Mouse (Mus musculus) CH12.LX (cell line): ENCODE results near the gene Ofd1. TPM values are rescaled to one million over a fixed set of nuclear protein-coding genes. Genes with fewer than 3 reads are reported as not detected.

ENCODE experiments used
- DNase-seq: peaks from one replicate; pipeline ENCODE4 v3.0.0-alpha.2; 2013; ENCODE audit errors: extremely low read depth
- H3K27ac ChIP-seq: 2 replicates; pipeline ENCODE4 v1.5.1; 2012; ENCODE audit warnings: low read depth, mild to moderate bottlenecking, control low read depth, moderate library complexity; ENCODE audit not compliant: insufficient read depth
- H3K27me3 ChIP-seq: replicated peaks from 2 replicates; pipeline ENCODE3; 2012; ENCODE audit warnings: inconsistent platforms
- H3K36me3 ChIP-seq, 2 experiments: replicated peaks in 1 of 2; 2 replicates each; pipeline versions ENCODE3 to v1.6.1; 2012; ENCODE audit warnings: inconsistent platforms in 1 of 2, low read length in 1 of 2, mild to moderate bottlenecking in 1 of 2, mixed read lengths in 1 of 2, moderate library complexity in 1 of 2; ENCODE audit not compliant: control insufficient read depth in 1 of 2, insufficient read depth in 1 of 2
- H3K4me1 ChIP-seq, 2 experiments: 2 replicates each; pipeline ENCODE4 v1.6.1; 2012; ENCODE audit warnings: inconsistent platforms in 1 of 2, moderate library complexity in 1 of 2; ENCODE audit not compliant: insufficient read depth in 2 of 2, control insufficient read depth in 1 of 2
- H3K4me2 ChIP-seq: 2 replicates; pipeline ENCODE4 v1.6.1; 2012; ENCODE audit warnings: low read depth, mild to moderate bottlenecking, control low read depth; ENCODE audit not compliant: poor library complexity, insufficient read depth, severe bottlenecking
- H3K4me3 ChIP-seq, 3 experiments: fragments of 150-350 bp in 1 of 3; sonication (generic) in 1 of 3; replicated peaks in 1 of 3; 2 replicates each; pipeline versions ENCODE3 to v1.5.1; 2011 to 2012; ENCODE audit warnings: low read depth in 2 of 3, low read length in 2 of 3, mild to moderate bottlenecking in 2 of 3, moderate library complexity in 2 of 3, control low read depth in 1 of 3, improper control_type of control experiment in 1 of 3, inconsistent platforms in 1 of 3, mixed read lengths in 1 of 3; ENCODE audit not compliant: poor library complexity in 1 of 3
- H3K79me2 ChIP-seq: replicated peaks from 2 replicates; pipeline ENCODE4 v1.6.1; 2012; ENCODE audit warnings: mild to moderate bottlenecking, moderate library complexity; ENCODE audit not compliant: control insufficient read depth, poor library complexity, insufficient read depth, severe bottlenecking; ENCODE audit errors: extremely low read depth
- H3K9ac ChIP-seq: 2 replicates; pipeline ENCODE4 v1.6.1; 2012; ENCODE audit warnings: low read depth, mild to moderate bottlenecking, control low read depth, moderate library complexity; ENCODE audit not compliant: insufficient read depth
- H3K9me3 ChIP-seq: replicated peaks from 2 replicates; pipeline ENCODE3; 2012; ENCODE audit warnings: low read length, inconsistent platforms, mixed read lengths
- BHLHE40 ChIP-seq: IDR thresholded peaks from 2 replicates; pipeline ENCODE4 v1.6.1; 2011; ENCODE audit warnings: mild to moderate bottlenecking, low read depth, low read length, improper control_type of control experiment
- CHD1 ChIP-seq: IDR thresholded peaks from 2 replicates; pipeline ENCODE4 v1.6.1; 2012; ENCODE audit warnings: low read depth, low read length, improper control_type of control experiment, inconsistent platforms
- CTCF ChIP-seq, 2 experiments: IDR thresholded peaks in 1 of 2; conservative IDR thresholded peaks in 1 of 2; 2 replicates each; pipeline ENCODE4 v1.5.1; 2011 to 2012; ENCODE audit warnings: low read depth in 2 of 2, low read length in 2 of 2, improper control_type of control experiment in 1 of 2, inconsistent platforms in 1 of 2, mild to moderate bottlenecking in 1 of 2, moderate library complexity in 1 of 2
- E2F4 ChIP-seq: IDR thresholded peaks from 2 replicates; pipeline ENCODE4 v1.6.1; 2011; ENCODE audit warnings: low read depth, low read length, improper control_type of control experiment; ENCODE audit not compliant: insufficient replicate concordance
- ELF1 ChIP-seq: IDR thresholded peaks from 2 replicates; pipeline ENCODE4 v1.6.1; 2014; ENCODE audit warnings: low read depth, mild to moderate bottlenecking, inconsistent platforms, low read length, improper control_type of control experiment
- EP300 ChIP-seq: IDR thresholded peaks from 2 replicates; pipeline ENCODE4 v1.6.1; 2011; ENCODE audit warnings: low read length, improper control_type of control experiment
- GABPA ChIP-seq: IDR thresholded peaks from 2 replicates; pipeline ENCODE4 v1.6.1; 2012; ENCODE audit warnings: low read depth, low read length, improper control_type of control experiment, inconsistent platforms; ENCODE audit not compliant: insufficient replicate concordance
- HCFC1 ChIP-seq: IDR thresholded peaks from 2 replicates; pipeline ENCODE4 v1.6.1; 2012; ENCODE audit warnings: low read depth, mild to moderate bottlenecking, inconsistent platforms, low read length, improper control_type of control experiment
- IRF4 ChIP-seq: IDR thresholded peaks from 2 replicates; pipeline ENCODE4 v1.6.1; 2014; ENCODE audit warnings: low read depth, mild to moderate bottlenecking, inconsistent platforms, low read length, improper control_type of control experiment
- JUN ChIP-seq: IDR thresholded peaks from 2 replicates; pipeline ENCODE4 v1.6.1; 2011; ENCODE audit warnings: low read depth, mild to moderate bottlenecking, low read length, improper control_type of control experiment, moderate library complexity; ENCODE audit not compliant: insufficient read depth
- JUND ChIP-seq: conservative IDR thresholded peaks from 2 replicates; pipeline ENCODE4 v1.6.1; 2011; ENCODE audit warnings: low read depth, low read length, improper control_type of control experiment
- MEF2A ChIP-seq: IDR thresholded peaks from 2 replicates; pipeline ENCODE4 v1.6.1; 2014; ENCODE audit warnings: low read depth, mild to moderate bottlenecking, inconsistent platforms, low read length, improper control_type of control experiment, borderline replicate concordance
- MXI1 ChIP-seq: IDR thresholded peaks from 2 replicates; pipeline ENCODE4 v1.6.1; 2011; ENCODE audit warnings: mild to moderate bottlenecking, low read depth, low read length, improper control_type of control experiment
- MYC ChIP-seq: IDR thresholded peaks from 2 replicates; pipeline ENCODE4 v1.6.1; 2011; ENCODE audit warnings: low read depth, mild to moderate bottlenecking, improper control_type of control experiment, low read length
- NELFE ChIP-seq: IDR thresholded peaks from 2 replicates; pipeline ENCODE4 v1.6.1; 2011; ENCODE audit warnings: low read depth, low read length, improper control_type of control experiment
- NRF1 ChIP-seq: IDR thresholded peaks from 2 replicates; pipeline ENCODE4 v1.6.1; 2014; ENCODE audit warnings: low read depth, mild to moderate bottlenecking, inconsistent platforms, low read length, improper control_type of control experiment, moderate library complexity
- POLR2A ChIP-seq: IDR thresholded peaks from 2 replicates; pipeline ENCODE4 v1.6.1; 2011; ENCODE audit warnings: low read depth, mild to moderate bottlenecking, improper control_type of control experiment, low read length
- RAD21 ChIP-seq: IDR thresholded peaks from 2 replicates; pipeline ENCODE4 v1.6.1; 2011; ENCODE audit warnings: low read depth, mild to moderate bottlenecking, low read length, improper control_type of control experiment, moderate library complexity
- RCOR1 ChIP-seq: conservative IDR thresholded peaks from 2 replicates; pipeline ENCODE4 v1.6.1; 2012; ENCODE audit warnings: low read depth, mild to moderate bottlenecking, inconsistent platforms, low read length, improper control_type of control experiment
- USF1 ChIP-seq: IDR thresholded peaks from 2 replicates; pipeline ENCODE4 v1.6.1; 2014; ENCODE audit warnings: low read depth, mild to moderate bottlenecking, inconsistent platforms, low read length, improper control_type of control experiment
- USF2 ChIP-seq: conservative IDR thresholded peaks from 2 replicates; pipeline ENCODE4 v1.6.1; 2011; ENCODE audit warnings: low read depth, low read length, improper control_type of control experiment
- ZC3H11A ChIP-seq: IDR thresholded peaks from 2 replicates; pipeline ENCODE4 v1.6.1; 2012; ENCODE audit warnings: low read depth, mild to moderate bottlenecking, inconsistent platforms, low read length, improper control_type of control experiment
- ZKSCAN1 ChIP-seq: IDR thresholded peaks from 2 replicates; pipeline ENCODE4 v1.6.1; 2012; ENCODE audit warnings: low read depth, inconsistent platforms, low read length, improper control_type of control experiment, borderline replicate concordance
- ZMIZ1 ChIP-seq: IDR thresholded peaks from 2 replicates; pipeline ENCODE4 v1.6.1; 2012; ENCODE audit warnings: low read depth, mild to moderate bottlenecking, inconsistent platforms, low read length, improper control_type of control experiment
- dilution Hi-C: fragments of 300-500 bp; cut with MboI; formaldehyde crosslinking; loops from 2 replicates; pipeline ENCODE4 v1.14.3; 2020; ENCODE audit warnings: low sequenced_read_pairs; ENCODE audit not compliant: extremely low pct_unique_long_range_greater_than_20kb, extremely low pct_ligation_motif_present
- in situ Hi-C: fragments of 300-500 bp; cut with MboI; formaldehyde crosslinking; loops from 3 replicates; pipeline ENCODE4 v1.14.3; 2019; ENCODE audit warnings: low sequenced_read_pairs, low pct_ligation_motif_present, low pct_unique_long_range_greater_than_20kb, mixed read lengths
- polyA plus RNA-seq: library from polyadenylated mRNA; unstranded; fragments of >175 nt; gene quantifications from 2 replicates; pipeline ENCODE4 v1.2.1, GENCODE M21; 2012; ENCODE audit warnings: low read depth; ENCODE audit not compliant: insufficient read length
- total RNA-seq, 2 experiments: library from RNA; depleted of rRNA; stranded (reverse); fragments of 300-350 nt in 1 of 2; fragments of >200 nt in 1 of 2; gene quantifications; 2 replicates each; pipeline ENCODE4 v1.2.3; 2012 to 2014

The Ofd1 gene
- total and polyA plus RNA-seq, 3 experiments = 7.8 to 13.3 (median 12.4) TPM

- no peak overlapping the region for H3K9ac ChIP-seq
- TF ChIP-seq CHD1 (no peak), HCFC1 (no peak), ELF1 (no peak), BHLHE40 (no peak), MXI1 (no peak), MYC (no peak), ZMIZ1 (no peak), USF1 (no peak), USF2 (no peak), ZC3H11A (no peak), GABPA (no peak), RAD21 (no peak), CTCF (conservative IDR thresholded peaks at IDR 0.05 in 1 of 2, IDR thresholded peaks at IDR 0.05 in 1 of 2; ENCODE audit: low read depth in 2 of 2, low read length in 2 of 2) (no peak), JUN (no peak), NRF1 (no peak), MEF2A (no peak), NELFE (no peak), RCOR1 (no peak), E2F4 (no peak)
- TF ChIP-seq, all 38 proteins: peak for 0
- H3K9me3 ChIP-seq = no peaks in the 10 kb centered on the region
Measured at GRCm38 (mm10) chrX:166376681-166377328, 63.7 kb downstream of the Ofd1 start.

GRCm38 (mm10) chrX:166365458-166366213 lies 74.9 kb downstream of the Ofd1 start:
- DNase-seq = no peak
- no peak overlapping the region for H3K4me2 ChIP-seq
- H3K27me3 ChIP-seq = no peaks in the 10 kb centered on the region
- dilution Hi-C loops = no loop called here
- no peaks in the 10 kb centered on the region for H3K79me2 ChIP-seq
- no peak overlapping the region for H3K4me3 ChIP-seq
- H3K9me3 ChIP-seq = no peaks in the 10 kb centered on the region
- H3K9ac ChIP-seq = no peak overlapping the region
- in situ Hi-C loops = no loop called here
- H3K4me1 ChIP-seq = no peaks in the 10 kb centered on the region
- H3K27ac ChIP-seq = no peak overlapping the region
- H3K36me3 ChIP-seq = no peaks in the 10 kb centered on the region
- TF ChIP-seq ZC3H11A (no peak), RAD21 (no peak), JUND (no peak), CHD1 (no peak), ZKSCAN1 (no peak), GABPA (no peak), HCFC1 (no peak), ELF1 (no peak), USF1 (no peak), MEF2A (no peak), EP300 (no peak), POLR2A (no peak), IRF4 (no peak), NRF1 (no peak)
- TF ChIP-seq, all 38 proteins: peak for 0

More at GRCm38 (mm10) chrX:166376681-166377328, 63.7 kb downstream of the Ofd1 start:
- Histone ChIP-seq H3K4me1 (peaks cover 5 to 6% of the 10 kb centered on the region in 2 experiments; a peak in 3 of 4 replicates), H3K27ac (no peak overlapping the region), H3K27me3 (no peaks in the 10 kb centered on the region), H3K36me3 (no peaks in the 10 kb centered on the region), H3K4me3 (no peak overlapping the region), H3K79me2 (no peaks in the 10 kb centered on the region), H3K4me2 (no peak overlapping the region)
- dilution Hi-C loops = no loop called here
- in situ Hi-C loops = no loop called here
- DNase-seq = no peak
